Mouse (Mus musculus) ES-E14 (cell line): ENCODE data around the gene 4933430I17Rik. TPM values are rescaled to one million over a fixed set of nuclear protein-coding genes. Genes with fewer than 3 reads are reported as not detected.

Source experiments
- DNase-seq: peaks from one replicate; pipeline ENCODE4 v3.0.0-alpha.2; 2013; ENCODE audit warnings: low read depth, low spot score
- H3K27ac ChIP-seq: 2 replicates; pipeline ENCODE4 v1.5.1; 2012; ENCODE audit warnings: low read depth, mild to moderate bottlenecking, low read length, moderate library complexity, mixed read lengths; ENCODE audit not compliant: poor library complexity, insufficient read depth, severe bottlenecking
- H3K36me3 ChIP-seq: 2 replicates; pipeline ENCODE4 v1.6.1; 2012; ENCODE audit warnings: mild to moderate bottlenecking, low read length, moderate library complexity, mixed read lengths; ENCODE audit not compliant: control insufficient read depth, poor library complexity, insufficient read depth, severe bottlenecking
- H3K4me1 ChIP-seq, 2 experiments: fragments of 150-350 bp in 1 of 2; sonication (generic) in 1 of 2; 2 replicates each; pipeline ENCODE4 v1.6.1; 2012; ENCODE audit warnings: low read length in 2 of 2, mild to moderate bottlenecking in 1 of 2, mixed read lengths in 1 of 2; ENCODE audit not compliant: control insufficient read depth in 2 of 2, insufficient read depth in 2 of 2, poor library complexity in 1 of 2
- H3K4me3 ChIP-seq, 2 experiments: fragments of 150-350 bp in 1 of 2; sonication (generic) in 1 of 2; 2 replicates each; pipeline ENCODE4 v1.5.1; 2012; ENCODE audit warnings: low read length in 2 of 2, low read depth in 1 of 2, mild to moderate bottlenecking in 1 of 2, mixed read lengths in 1 of 2; ENCODE audit not compliant: insufficient read depth in 1 of 2, poor library complexity in 1 of 2, severe bottlenecking in 1 of 2
- H3K9ac ChIP-seq: 2 replicates; pipeline ENCODE4 v1.6.1; 2012; ENCODE audit warnings: low read depth, mild to moderate bottlenecking, low read length, mixed read lengths; ENCODE audit not compliant: poor library complexity, insufficient read depth, severe bottlenecking
- H3K9me3 ChIP-seq: fragments of 150-350 bp; sonication (generic); 2 replicates; pipeline ENCODE4 v1.6.1; 2012; ENCODE audit warnings: low read depth, mild to moderate bottlenecking, low read length; ENCODE audit not compliant: control insufficient read depth, insufficient read depth
- CHD2 ChIP-seq: IDR thresholded peaks from 2 replicates; pipeline ENCODE4 v1.6.1; 2014; ENCODE audit warnings: mild to moderate bottlenecking, low read depth, low read length, inconsistent platforms
- HCFC1 ChIP-seq: IDR thresholded peaks from 2 replicates; pipeline ENCODE4 v1.6.1; 2012; ENCODE audit warnings: low read length, inconsistent platforms, borderline replicate concordance; ENCODE audit not compliant: insufficient read depth
- MAFK ChIP-seq: IDR thresholded peaks from 2 replicates; pipeline ENCODE4 v1.6.1; 2014; ENCODE audit warnings: mild to moderate bottlenecking, low read depth, low read length, inconsistent platforms; ENCODE audit not compliant: insufficient read depth
- ZC3H11A ChIP-seq: IDR thresholded peaks from 2 replicates; pipeline ENCODE4 v1.6.1; 2012; ENCODE audit warnings: low read depth, mild to moderate bottlenecking, inconsistent platforms, low read length, borderline replicate concordance
- ZNF384 ChIP-seq: IDR thresholded peaks from 2 replicates; pipeline ENCODE4 v1.6.1; 2012; ENCODE audit warnings: low read depth, low read length, inconsistent platforms
- in situ Hi-C, 2 experiments: fragments of 600-800 bp; cut with MboI; formaldehyde crosslinking; loops; one replicate each; pipeline ENCODE4 v1.15.1; 2025; ENCODE audit warnings: low sequenced_read_pairs in 2 of 2, inconsistent platforms in 1 of 2; ENCODE audit not compliant: unreplicated experiment in 2 of 2
- total RNA-seq: library from RNA; depleted of rRNA; stranded (reverse); fragments of 300-350 nt; gene quantifications from 2 replicates; pipeline ENCODE4 v1.2.3, GENCODE M21; 2012

4933430I17Rik gene
- total RNA-seq, 1 experiment: 0.27 TPM

- peak overlapping the region in 1 of 2 experiments; percentile 49; a peak in 2 of 4 replicates for H3K4me3 ChIP-seq
- H3K36me3 ChIP-seq: peaks cover 5% of the 10 kb centered on the region; the same call in 1 of the 2 replicates
- no peak overlapping the region for H3K27ac ChIP-seq
- in situ Hi-C loops: no loop called here
- H3K4me1 ChIP-seq: peaks cover 0 to 6% of the 10 kb centered on the region in 2 experiments; a peak in 2 of 4 replicates
- no peak overlapping the region for H3K9ac ChIP-seq
- no peaks in the 10 kb centered on the region for H3K9me3 ChIP-seq
- no peak for DNase-seq
- TF ChIP-seq ZC3H11A (no peak), CHD2 (no peak), MAFK (no peak), HCFC1 (no peak), ZNF384 (peak; percentile 93)
Measured at GRCm38 (mm10) chr4:62525489-62525811, 281 bp downstream of the 4933430I17Rik start.

GRCm38 (mm10) chr4:62526256-62526655 is 1.1 kb downstream of the 4933430I17Rik start:
- no peak overlapping the region for H3K4me3 ChIP-seq
- in situ Hi-C loops: no loop called here
- H3K9ac ChIP-seq: no peak overlapping the region
- peaks cover 5% of the 10 kb centered on the region; the same call in 1 of the 2 replicates for H3K36me3 ChIP-seq
- no peak for DNase-seq
- no peak for TF ChIP-seq MAFK
- no peak for TF ChIP-seq ZNF384
- TF ChIP-seq ZC3H11A: no peak
- no peak for TF ChIP-seq HCFC1
- TF ChIP-seq CHD2: no peak
- H3K4me1 ChIP-seq: peaks cover 0 to 8% of the 10 kb centered on the region in 2 experiments; a peak in 2 of 4 replicates
- no peaks in the 10 kb centered on the region for H3K9me3 ChIP-seq
- H3K27ac ChIP-seq: no peak overlapping the region

DNA sequence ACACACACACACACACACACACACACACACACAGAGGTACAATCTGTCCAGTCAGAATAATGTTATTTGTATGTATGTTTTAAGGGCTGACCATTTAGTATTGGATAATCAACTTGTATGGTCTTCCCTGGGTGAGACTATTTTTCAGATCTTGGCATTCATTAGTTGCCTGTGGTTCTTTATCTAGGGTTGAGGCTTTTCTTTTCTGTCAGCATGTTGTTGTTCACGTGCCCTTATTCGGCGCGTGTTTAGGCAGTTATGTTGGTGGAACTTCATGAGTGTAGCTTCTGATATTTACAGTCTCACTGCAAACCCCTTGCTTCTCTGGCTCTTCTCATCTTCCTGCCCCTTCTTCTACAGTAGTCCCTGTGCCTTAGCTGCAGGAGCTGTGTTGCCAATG is 2.5 kb downstream of the 4933430I17Rik start:
- H3K9ac ChIP-seq: no peak overlapping the region
- H3K36me3 ChIP-seq: peaks cover 5% of the 10 kb centered on the region; the same call in 1 of the 2 replicates
- no peak overlapping the region for H3K4me3 ChIP-seq
- H3K27ac ChIP-seq: no peak overlapping the region
- TF ChIP-seq ZC3H11A (no peak), ZNF384 (no peak), MAFK (no peak), HCFC1 (no peak), CHD2 (no peak)
- DNase-seq: no peak
- peaks cover 0 to 8% of the 10 kb centered on the region in 2 experiments; a peak in 2 of 4 replicates for H3K4me1 ChIP-seq
- no peaks in the 10 kb centered on the region for H3K9me3 ChIP-seq
- in situ Hi-C loops: no loop called here

- Histone ChIP-seq H3K9me3 (no peaks in the 10 kb centered on the region), H3K4me1 (0 out of 4 replicates have a peak, but pooled peaks cover 0 to 2% of the 10 kb centered on the region in 2 experiments), H3K36me3 (no peaks in the 10 kb centered on the region), H3K4me3 (no peak overlapping the region), H3K27ac (no peak overlapping the region), H3K9ac (no peak overlapping the region)
- TF ChIP-seq CHD2: no peak
- TF ChIP-seq ZC3H11A: no peak
- TF ChIP-seq ZNF384: no peak
- TF ChIP-seq MAFK: no peak
- no peak for TF ChIP-seq HCFC1
- in situ Hi-C loops: no loop called here
- no peak for DNase-seq
Measured at GRCm38 (mm10) chr4:62533729-62534128, 8.6 kb downstream of the 4933430I17Rik start.

GRCm38 (mm10) chr4:62541802-62542201 is 16.6 kb downstream of the 4933430I17Rik start:
- no peaks in the 10 kb centered on the region for H3K36me3 ChIP-seq
- no peaks in the 10 kb centered on the region for H3K9me3 ChIP-seq
- no peaks in the 10 kb centered on the region for H3K4me1 ChIP-seq
- no peak overlapping the region for H3K4me3 ChIP-seq
- no peak overlapping the region for H3K27ac ChIP-seq
- in situ Hi-C loops: no loop called here
- DNase-seq: no peak
- no peak overlapping the region for H3K9ac ChIP-seq
- TF ChIP-seq ZC3H11A: no peak
- no peak for TF ChIP-seq HCFC1
- TF ChIP-seq CHD2: no peak
- no peak for TF ChIP-seq ZNF384
- no peak for TF ChIP-seq MAFK
